Mouse (Mus musculus) cerebellum, adult 2 months (tissue): ENCODE measurements at regions not wholly inside any gene's neighbourhood (a gene's known extent, or its start where the extent isn't known, plus 50 kb on each side); places are given as distances from the start of the nearest gene placed in this dataset.

Experiments
- CTCF ChIP-seq: fragments of 200-500 bp; IDR thresholded peaks from 2 replicates; pipeline ENCODE4 v1.5.1; 2011; ENCODE audit warnings: low read depth, mild to moderate bottlenecking, control low read depth, low read length, moderate library complexity, borderline replicate concordance; ENCODE audit not compliant: insufficient read depth
- POLR2A ChIP-seq: fragments of 200-500 bp; IDR thresholded peaks from 2 replicates; pipeline ENCODE4 v1.6.1; 2011; ENCODE audit warnings: low read length, control low read depth, borderline replicate concordance; ENCODE audit not compliant: insufficient read depth

- TF ChIP-seq CTCF (no peak), POLR2A (no peak)
Observed at GRCm38 (mm10) chr15:96877271-96877670, 177.7 kb upstream of the Slc38a2 start.
